Mouse (Mus musculus): ENCODE measurements around the gene Wiz.

Wiz gene

GRCm38 (mm10) chr17:32389101-32389659 is at the start of gene Wiz:
Gene Wiz (minus strand): TSS chr17:32389439.
- in situ Hi-C loops (cut with MseI, MboI): no loop called here

DNA sequence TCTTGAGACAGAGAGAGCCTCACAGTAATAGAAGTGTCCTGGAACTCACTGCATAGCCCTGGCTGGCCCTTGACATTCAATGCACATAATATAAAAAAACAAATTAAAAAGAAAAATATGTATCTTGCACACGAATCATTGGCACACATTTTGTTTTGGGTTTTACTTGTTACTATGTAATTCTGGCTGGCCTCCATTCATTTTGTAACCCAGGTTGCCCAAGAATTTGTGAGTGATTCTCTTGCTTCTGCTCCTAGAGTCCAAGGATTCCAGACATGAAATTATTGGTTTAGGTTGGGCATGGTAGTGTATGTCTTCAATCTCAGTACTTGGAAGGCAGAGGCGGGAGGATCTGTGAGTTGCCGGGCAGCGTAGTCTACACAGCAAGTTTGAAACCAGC is 47.9 kb upstream of the Wiz start:
- in situ Hi-C loops (cut with MseI, MboI): no loop called here

GRCm38 (mm10) chr17:32435151-32435550 is 45.9 kb upstream of the Wiz start:
- in situ Hi-C loops (cut with MseI, MboI): no loop called here

- in situ Hi-C loops (cut with MseI, MboI): loop anchor here in 1 of 2 experiments (5.0 kb wide), 1 partner anchor 87 kb away; no protein-coding TSS in a partner anchor
Observed at GRCm38 (mm10) chr17:32434324-32434723, 45.1 kb upstream of the Wiz start.

GRCm38 (mm10) chr17:32431972-32432371 is 42.7 kb upstream of the Wiz start:
- in situ Hi-C loops (cut with MseI, MboI): loop anchor here in 1 of 2 experiments (5.0 kb wide), 1 partner anchor 85 kb away; no protein-coding TSS in a partner anchor

DNA sequence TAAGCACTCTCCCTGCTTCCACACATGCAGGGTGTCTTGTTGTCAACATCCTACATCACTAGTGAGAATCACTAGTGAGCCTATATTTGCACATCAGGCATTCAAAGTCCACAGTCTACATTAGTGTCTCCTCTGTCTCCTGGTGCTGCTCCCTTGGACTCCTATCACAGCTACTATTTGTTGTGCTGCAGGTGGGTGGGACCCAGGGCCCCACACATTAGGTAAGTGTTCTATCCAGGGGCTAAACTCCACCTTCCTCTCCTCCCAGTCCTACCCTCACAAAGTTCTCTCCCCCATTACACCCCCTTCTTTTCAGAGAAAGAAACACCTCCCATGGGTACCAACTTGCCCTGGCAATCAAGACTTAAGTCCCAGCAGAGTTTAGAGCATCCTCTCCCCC is 37.4 kb upstream of the Wiz start:
- in situ Hi-C loops (cut with MseI, MboI): no loop called here

DNA sequence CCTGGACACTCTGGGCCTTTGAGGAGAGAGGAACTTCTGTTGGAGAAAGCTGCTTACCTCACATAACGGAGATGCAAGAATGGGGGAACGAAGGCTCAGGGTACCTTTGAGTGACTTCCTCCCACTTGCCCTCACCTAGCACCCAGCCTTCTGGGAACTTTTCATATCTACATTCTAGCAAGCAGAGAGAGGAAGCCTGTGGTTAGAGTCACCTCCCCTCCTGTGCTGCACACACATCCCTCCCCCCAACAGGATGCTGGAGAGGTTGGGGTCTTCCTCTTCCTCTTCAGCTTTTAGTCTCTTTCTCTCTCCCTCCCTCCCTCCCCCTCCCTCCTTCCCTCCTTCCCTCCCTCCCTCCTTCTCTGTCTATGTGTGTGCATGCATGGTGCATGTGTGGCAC is 34.8 kb upstream of the Wiz start, which contains the start of gene Pglyrp2:
Gene Pglyrp2 (minus strand): TSS at position 134 of the 400 bp plus-strand sequence.
- in situ Hi-C loops (cut with MseI, MboI): no loop called here

- in situ Hi-C loops (cut with MseI, MboI): no loop called here
Observed at GRCm38 (mm10) chr17:32420781-32421180, 31.5 kb upstream of the Wiz start.

DNA sequence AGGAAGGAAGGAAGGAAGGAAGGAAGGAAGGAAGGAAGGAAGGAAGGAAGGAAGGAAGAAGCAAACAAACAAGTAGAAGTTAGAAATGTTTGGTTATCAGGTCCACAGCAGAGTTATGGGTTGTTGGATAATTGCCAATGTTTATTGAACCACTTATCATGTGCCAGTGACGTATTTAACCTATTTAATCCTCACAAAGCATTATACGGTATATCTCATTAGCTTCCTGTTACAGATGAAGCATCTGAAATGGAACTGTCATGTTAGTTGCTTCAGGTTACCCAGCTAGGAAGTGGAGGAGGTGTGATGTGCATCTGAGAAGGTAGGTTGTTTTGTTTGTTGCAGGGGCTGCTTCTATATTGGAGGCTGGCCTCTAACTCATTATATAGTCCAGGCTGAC is 30.8 kb upstream of the Wiz start:
- in situ Hi-C loops (cut with MseI, MboI): no loop called here

- in situ Hi-C loops (cut with MseI, MboI): no loop called here
Observed at GRCm38 (mm10) chr17:32416771-32417170, 27.5 kb upstream of the Wiz start.

GRCm38 (mm10) chr17:32415417-32416020 is 26.3 kb upstream of the Wiz start:
- in situ Hi-C loops (cut with MseI, MboI): no loop called here

DNA sequence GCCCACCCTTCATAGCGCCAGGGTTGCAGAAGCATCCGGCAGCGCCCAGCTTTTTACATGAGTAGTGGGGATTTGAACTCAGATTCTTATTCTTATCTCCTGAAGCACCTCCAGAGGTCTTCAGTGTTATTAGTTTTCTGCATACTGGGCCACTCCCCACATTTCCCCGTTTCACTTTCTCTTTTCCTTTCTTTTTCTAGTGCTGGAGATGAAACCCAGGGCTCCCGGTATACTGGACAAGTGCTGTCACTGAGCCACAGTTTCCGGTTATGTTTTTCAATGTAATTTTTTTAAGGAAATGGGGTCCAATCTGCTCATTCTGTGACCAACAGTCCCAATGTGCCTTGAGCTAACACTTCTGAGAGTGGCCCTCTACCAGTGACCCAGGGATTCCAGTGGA is 22.7 kb upstream of the Wiz start:
- in situ Hi-C loops (cut with MseI, MboI): no loop called here

DNA sequence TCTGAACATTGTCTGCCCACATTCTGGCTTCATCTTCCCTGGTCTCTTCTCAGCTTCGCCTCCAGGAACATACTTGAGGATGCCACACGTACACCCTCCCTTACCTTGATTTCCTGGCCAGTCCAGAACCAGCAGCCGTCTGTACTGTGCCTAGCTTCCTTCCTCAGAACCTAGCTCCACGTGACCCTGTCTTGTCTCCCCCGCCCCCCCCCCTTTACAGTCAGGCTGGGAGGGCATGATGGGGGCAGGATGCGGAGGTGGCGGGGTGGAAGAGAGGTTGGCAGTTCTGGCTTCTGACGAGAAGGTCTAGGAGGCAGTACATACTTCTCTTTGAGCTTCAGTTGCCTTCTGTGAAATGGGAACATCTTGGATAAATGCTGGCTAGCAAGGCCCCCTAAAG is 14.2 kb upstream of the Wiz start, which contains the start of gene Rasal3:
Gene Rasal3 (minus strand): TSS at position 167 of the 400 bp plus-strand sequence.
- in situ Hi-C loops (cut with MseI, MboI): no loop called here

DNA sequence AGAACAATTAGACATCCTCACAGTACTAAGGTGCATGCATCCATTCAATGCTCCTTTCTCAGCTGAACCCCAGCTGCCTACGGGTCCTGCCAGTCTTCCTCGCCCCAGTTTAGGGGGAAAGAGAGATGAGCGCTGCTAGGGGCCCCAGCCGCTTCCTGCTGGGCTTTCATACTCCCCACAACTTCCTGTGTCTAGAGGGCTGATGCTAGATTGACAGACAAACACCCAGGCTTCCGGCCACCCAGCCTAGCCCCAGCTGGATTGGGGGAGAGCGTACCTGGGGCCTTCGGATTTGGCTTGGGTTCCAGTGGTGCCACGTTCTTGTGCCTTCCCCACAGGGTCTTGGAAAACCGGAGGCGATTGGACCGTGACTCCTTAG is 13.5 kb upstream of the Wiz start:
- in situ Hi-C loops (cut with MseI, MboI): no loop called here

- in situ Hi-C loops (cut with MseI, MboI): no loop called here
Observed at GRCm38 (mm10) chr17:32402011-32402778, 13.0 kb upstream of the Wiz start.

DNA sequence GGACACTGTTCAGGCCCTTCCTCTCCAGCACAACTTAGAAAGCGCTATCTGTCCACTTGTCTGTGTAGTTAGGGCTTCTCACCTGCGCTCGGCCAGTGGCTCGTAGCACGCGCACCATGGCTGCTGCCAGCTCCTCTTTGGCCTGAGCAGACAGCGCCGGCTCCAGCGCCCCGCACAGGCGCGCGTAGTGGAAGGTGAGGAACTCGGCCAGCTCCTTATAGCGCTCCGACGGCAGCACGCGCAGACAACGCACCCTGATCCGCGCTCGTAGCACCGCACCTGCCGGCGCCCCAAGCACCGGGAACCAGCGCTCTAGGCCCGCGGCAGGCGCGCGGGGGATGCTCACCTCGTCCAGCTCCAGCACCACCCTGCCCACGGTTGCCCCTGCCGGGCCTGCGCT is 7.0 kb upstream of the Wiz start:
- in situ Hi-C loops (cut with MseI, MboI): no loop called here

GRCm38 (mm10) chr17:32393944-32394343 is 4.7 kb upstream of the Wiz start:
- in situ Hi-C loops (cut with MseI, MboI): no loop called here

- in situ Hi-C loops (cut with MseI, MboI): no loop called here
Observed at GRCm38 (mm10) chr17:32388370-32389100, 704 bp downstream of the Wiz start.

- in situ Hi-C loops (cut with MseI, MboI): no loop called here
Observed at GRCm38 (mm10) chr17:32387986-32388369, 1.3 kb downstream of the Wiz start.

DNA sequence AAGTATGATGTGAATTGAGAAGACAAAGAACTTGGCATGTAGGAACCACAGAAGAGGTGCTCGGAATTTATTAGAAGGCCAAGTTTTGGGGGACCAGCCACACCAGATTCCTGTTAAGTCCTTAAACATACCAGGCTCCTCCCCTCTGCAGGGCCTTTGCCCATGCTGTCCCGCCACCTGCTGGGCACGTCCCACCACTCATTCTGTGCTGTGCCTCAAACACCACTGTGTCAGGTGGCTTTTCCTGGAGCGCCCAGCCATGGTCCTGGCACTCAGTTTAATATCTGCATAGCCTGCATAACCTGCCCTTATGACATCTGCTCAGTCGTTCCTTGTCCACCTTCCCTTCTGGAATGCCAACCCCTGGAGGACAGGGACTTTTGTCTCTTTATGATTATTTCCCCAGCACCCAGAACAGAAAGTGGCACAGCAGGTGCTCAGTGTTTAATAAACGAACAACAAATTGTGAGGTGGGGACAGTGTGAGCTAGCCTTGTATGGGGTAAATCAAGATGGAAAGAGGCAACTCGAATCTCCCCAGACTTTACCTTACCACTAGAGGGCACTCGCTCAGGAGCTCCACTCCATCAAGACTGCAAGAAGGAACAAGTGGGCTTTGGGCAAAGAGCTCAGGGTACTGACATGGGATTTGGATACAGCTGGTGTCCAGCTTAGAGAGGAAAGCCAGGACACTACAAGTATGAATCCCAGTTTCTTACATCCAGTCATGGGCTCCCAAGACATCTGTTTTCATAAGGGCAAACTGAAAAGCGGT is 2.4 kb downstream of the Wiz start:
- in situ Hi-C loops (cut with MseI, MboI): no loop called here

GRCm38 (mm10) chr17:32383661-32384060 is 5.6 kb downstream of the Wiz start:
- in situ Hi-C loops (cut with MseI, MboI): no loop called here

Data from mouse trophoblast stem cell (cell line).